Mouse (Mus musculus) liver, adult 2 months (tissue): ENCODE measurements around the gene Slc25a18.

Experiments used
- CTCF ChIP-seq: fragments of 200-500 bp; IDR thresholded peaks from 2 replicates; pipeline ENCODE4 v1.5.1; 2011; ENCODE audit warnings: low read depth, low read length, control low read depth
- POLR2A ChIP-seq: fragments of 200-500 bp; IDR thresholded peaks from 2 replicates; pipeline ENCODE4 v1.6.1; 2011; ENCODE audit warnings: low read length, control low read depth; ENCODE audit not compliant: insufficient read depth; ENCODE audit errors: extremely low read depth

DNA sequence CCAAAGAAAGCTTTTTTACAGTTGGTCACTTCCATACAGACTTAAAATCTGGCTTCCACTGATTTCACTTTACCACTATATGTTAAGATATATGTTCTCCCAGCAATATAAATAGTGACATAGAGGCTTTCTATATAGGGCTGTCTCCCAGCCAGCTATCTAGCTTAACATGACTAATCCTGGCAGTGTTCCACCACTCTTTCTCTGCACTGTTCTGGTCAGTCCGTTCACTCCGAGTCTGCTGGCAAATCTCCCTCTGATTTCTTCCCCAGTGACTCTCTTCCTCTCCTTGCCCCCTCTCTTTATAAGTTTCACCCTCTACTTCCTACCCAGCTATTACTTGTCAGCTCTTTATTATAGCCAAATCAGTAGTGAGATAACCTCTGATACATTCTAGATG, 47.4 kb upstream of the Slc25a18 start:
- TF ChIP-seq POLR2A: no peak
- no peak for TF ChIP-seq CTCF
